Mouse (Mus musculus) urinary bladder, postnatal 25 days (tissue): ENCODE data around the gene Tusc2.
"Not testable (repeated sequence)": the region's sequence is repeated elsewhere in the genome, so short reads cannot be mapped to it uniquely, and the experiment has no call there.

Experiments used
- DNase-seq: peaks from one replicate; pipeline ENCODE4 v3.0.0; 2022; ENCODE audit warnings: low spot score

Tusc2 gene

GRCm38 (mm10) chr9:107545199-107545598 is 17.9 kb upstream of the Tusc2 start:
- DNase-seq = no peak

- DNase-seq = peak; percentile 75
These were observed 17.5 kb upstream of the Tusc2 start for GRCm38 (mm10) chr9:107545602-107546001.

GRCm38 (mm10) chr9:107547026-107547425 is 16.0 kb upstream of the Tusc2 start, which contains the start of gene Zmynd10:
Gene Zmynd10 (plus strand): TSS chr9:107547298.
- DNase-seq = peak; percentile 73

GRCm38 (mm10) chr9:107547957-107548356 is 15.1 kb upstream of the Tusc2 start:
- DNase-seq = no peak

- DNase-seq = no peak
These were observed 14.2 kb upstream of the Tusc2 start for GRCm38 (mm10) chr9:107548820-107549219.

- no peak for DNase-seq
These were observed 13.6 kb upstream of the Tusc2 start for GRCm38 (mm10) chr9:107549297-107550074.

- DNase-seq = no peak
These were observed 12.5 kb upstream of the Tusc2 start for GRCm38 (mm10) chr9:107550491-107551116.

GRCm38 (mm10) chr9:107551117-107551889 is 11.8 kb upstream of the Tusc2 start, which contains the start of gene Rassf1:
Gene Rassf1 (plus strand): TSS chr9:107551555.
- DNase-seq = no peak

GRCm38 (mm10) chr9:107551890-107552355 is 11.1 kb upstream of the Tusc2 start:
- no peak for DNase-seq

- no peak for DNase-seq
These were observed 10.2 kb upstream of the Tusc2 start for GRCm38 (mm10) chr9:107552690-107553393.

GRCm38 (mm10) chr9:107553541-107554318 is 9.3 kb upstream of the Tusc2 start:
- DNase-seq = no peak

GRCm38 (mm10) chr9:107554319-107554825 is 8.7 kb upstream of the Tusc2 start:
- DNase-seq = peak; percentile 91

GRCm38 (mm10) chr9:107555031-107555457 is 8.0 kb upstream of the Tusc2 start:
- DNase-seq = no peak

GRCm38 (mm10) chr9:107555701-107556100 is 7.4 kb upstream of the Tusc2 start:
- no peak for DNase-seq

- no peak for DNase-seq
These were observed 6.7 kb upstream of the Tusc2 start for GRCm38 (mm10) chr9:107556346-107556745.

GRCm38 (mm10) chr9:107565556-107565955 is 2.5 kb downstream of the Tusc2 start:
- not testable (repeated sequence) for DNase-seq

- peak; percentile 82 for DNase-seq
These were observed 3.1 kb downstream of the Tusc2 start for GRCm38 (mm10) chr9:107566041-107566709.

GRCm38 (mm10) chr9:107566855-107567254 is 3.8 kb downstream of the Tusc2 start:
- no peak for DNase-seq

GRCm38 (mm10) chr9:107567702-107568319 is 4.8 kb downstream of the Tusc2 start, which contains the start of gene Hyal2:
Gene Hyal2 (plus strand): TSS chr9:107567945.
- DNase-seq = no peak
